Mouse (Mus musculus) urinary bladder, postnatal 4 days (tissue): Measurements from ENCODE around the gene Fat4.

Experiments
- DNase-seq, 2 experiments: peaks; one replicate each; pipeline ENCODE4 v3.0.0; 2021 to 2022; ENCODE audit warnings: low spot score in 2 of 2

Gene Fat4

DNA sequence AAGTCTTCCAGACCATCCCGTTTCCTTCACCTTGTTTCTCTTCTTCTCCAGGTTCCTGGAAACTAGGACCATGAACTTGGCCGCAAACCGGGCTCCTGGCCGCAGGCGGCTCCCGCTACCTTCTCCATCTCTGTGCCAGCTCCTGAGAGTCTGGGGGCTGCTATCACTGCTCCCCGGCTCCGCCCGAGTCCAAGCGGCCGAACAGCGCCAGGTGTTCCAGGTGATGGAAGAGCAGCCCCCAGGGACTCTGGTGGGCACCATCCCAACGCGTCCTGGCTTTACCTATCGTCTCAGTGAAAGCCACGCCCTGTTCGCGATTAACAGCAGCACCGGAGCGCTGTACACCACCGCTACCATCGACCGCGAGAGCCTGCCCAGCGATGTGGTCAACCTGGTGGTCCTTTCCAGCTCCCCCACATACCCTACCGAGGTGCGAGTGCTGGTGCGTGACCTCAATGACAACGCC, at the start of gene Fat4:
Fat4 (plus strand) TSS at position 51 of the 466 bp plus-strand sequence.
- no peak for DNase-seq

DNA sequence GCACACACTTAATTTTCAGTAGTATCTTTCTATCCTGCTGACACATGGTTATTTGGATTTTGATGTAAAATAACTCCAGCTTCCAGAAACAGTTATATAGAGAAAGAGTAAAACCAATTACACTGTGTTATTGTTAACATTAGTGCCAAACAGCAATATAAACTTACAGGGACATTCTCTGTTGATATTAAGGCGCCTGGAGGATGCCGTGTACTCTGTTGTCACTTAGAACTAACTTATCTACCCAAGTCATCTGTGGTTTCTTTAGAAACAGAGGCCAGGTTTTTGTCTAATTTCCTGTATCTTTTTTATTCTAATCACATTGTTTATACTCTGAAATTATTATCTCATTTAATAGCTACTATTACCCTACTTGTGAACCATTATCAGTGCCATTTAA, 47.3 kb upstream of the Fat4 start:
- DNase-seq: no peak

DNA sequence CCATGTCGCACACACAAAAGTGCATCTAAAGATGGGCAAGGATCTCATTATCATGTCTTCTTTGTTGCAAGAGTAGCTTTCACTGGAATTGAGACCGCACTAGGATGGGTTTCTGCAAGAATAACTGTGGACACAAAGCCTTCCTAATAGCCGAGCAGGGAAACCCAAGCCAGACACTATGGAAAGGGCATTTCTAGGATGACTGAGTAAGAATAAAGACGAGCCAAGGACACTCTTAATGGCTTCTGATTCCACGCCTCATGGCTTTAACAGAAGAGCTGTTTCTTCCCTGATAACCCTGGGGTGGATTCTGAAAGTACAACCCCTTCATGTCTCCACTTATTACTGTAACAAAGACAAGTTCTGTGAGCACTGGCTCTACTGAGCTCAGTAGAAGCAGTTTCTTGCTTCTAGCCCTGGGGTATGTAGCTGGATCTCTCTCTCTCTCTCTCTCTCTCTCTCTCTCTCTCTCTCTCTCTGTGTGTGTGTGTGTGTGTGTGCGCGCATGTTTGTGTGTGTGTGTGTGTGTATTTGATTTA, 43.7 kb upstream of the Fat4 start:
- DNase-seq: no peak

DNA sequence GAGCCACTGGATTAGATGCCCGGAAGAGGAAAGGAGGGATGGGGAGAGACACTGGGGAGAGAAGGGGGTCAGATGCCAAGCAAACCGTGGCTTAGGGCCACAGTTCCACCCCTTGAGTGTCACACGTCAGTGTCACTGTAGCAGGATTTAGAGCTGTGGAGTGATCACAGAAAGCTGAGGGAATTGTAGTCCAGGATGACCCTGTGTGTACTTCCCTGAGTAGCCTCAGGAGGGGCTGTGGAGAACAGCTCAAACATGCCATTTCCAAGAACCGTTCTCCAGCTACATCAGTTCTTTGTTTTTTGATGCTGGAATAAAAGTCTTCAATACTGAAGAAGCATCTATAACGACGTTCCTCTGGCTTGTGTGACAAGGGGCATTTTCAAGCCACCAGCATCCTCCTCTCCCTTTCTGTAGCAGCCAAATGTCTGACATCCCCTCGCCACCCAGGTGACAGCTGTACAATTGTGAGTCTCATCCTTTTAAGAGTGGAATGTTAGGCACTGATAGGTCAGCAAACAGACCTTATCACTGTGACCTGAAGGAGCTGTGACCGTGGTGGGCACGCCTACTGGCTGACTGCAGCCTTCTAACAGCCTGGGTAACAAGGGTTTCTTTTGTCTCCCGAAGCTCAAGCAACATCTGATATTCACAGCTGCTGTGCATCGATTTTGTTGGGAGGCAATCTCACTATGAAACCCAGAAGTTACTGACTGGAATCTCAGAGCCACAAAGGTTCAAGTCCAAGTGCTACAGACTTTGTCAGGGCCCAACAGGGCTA, 39.9 kb upstream of the Fat4 start:
- no peak for DNase-seq

DNA sequence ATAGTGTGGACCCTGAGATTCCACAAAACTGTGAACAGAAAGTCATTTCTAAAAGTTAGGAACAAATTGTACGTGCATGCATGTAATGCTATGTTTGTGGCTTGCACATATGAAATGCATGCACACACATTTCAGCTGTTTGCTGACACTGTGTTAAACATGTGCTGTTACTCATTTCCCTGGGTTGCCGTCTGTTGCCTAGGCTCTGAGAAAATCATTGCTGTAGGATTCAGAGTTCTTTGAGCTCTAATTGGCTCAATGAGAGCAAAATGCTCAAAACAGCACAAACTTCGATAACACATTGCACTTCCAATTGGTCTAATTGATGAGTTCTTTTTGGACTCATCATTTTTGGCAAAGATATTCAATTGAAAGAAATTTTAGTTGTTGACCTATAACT, 37.7 kb upstream of the Fat4 start:
- DNase-seq: no peak

DNA sequence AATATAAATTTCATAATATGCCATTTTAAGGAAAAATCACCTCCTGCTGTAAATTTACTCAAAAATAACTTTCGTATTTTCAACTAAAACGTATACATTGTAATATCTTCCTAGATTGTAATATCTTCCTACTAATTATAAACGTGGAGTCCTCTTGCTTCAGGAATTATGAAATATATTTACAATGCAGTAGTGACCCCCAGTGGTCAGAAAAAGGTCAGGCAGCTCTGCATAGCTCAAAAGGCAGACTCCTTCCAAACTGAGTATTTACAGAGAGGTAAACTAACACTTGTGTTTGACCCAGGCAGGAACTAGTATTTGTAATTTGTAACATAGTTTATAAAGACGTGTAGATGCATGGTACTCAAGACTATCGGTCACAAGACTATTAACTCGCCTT, 37.2 kb upstream of the Fat4 start:
- DNase-seq: no peak

DNA sequence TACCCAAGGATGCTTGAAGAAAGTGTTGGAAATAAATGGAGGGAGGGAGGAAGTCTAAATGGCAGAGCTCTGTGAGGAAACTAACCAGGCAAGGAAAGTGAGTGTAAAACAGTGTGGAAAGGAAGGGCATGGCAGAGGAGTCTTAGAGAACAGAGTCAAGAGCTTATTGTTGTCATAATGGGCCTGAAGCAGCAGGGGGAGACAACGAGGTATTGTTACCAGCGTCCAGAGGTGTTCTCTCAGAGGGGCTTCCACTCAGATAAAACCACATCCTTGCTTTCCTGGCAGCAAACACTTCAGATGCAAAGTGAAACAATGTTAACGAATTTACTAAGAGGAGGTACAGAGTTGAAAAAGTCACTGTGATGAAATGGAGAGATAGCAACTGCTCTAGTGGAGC, 33.1 kb upstream of the Fat4 start:
- no peak for DNase-seq

DNA sequence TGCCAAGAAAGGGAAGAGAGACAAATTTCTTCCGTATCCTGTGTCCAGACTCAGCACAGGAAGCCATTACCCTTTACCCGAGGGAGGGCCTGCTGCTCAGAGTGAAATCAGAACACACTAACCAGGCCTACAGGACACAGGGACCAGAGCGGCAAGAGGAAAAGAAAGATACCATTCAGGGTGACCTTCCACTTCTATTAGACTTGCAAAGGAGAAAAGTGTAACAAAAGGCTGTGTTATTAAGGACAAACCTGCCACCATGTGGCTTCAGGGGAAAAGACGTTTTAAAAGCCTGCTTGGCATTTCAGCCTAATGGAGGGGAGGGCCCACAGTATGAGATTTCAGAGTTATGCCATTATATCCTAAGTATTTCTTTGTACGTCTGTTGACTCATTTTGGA, 26.1 kb upstream of the Fat4 start:
- no peak for DNase-seq

DNA sequence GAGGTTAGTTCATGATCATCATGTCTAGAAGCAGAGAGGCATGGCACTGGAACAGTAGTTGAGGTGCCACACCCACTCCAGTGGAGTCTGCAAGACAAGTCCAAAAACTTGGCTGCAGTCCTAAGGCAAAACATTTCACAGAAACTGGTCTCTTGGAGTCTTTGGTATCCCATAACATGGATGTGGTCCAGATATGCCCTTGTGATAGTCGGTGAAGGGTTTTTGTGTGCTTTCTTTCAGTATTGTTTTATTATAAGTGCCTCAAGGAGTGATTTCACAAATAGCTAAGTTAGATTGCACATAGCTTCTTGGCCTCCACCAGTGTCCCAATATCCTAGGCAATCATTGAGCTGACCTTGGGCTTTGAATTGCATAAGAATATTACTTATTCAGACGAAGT, 15.4 kb upstream of the Fat4 start:
- no peak for DNase-seq

DNA sequence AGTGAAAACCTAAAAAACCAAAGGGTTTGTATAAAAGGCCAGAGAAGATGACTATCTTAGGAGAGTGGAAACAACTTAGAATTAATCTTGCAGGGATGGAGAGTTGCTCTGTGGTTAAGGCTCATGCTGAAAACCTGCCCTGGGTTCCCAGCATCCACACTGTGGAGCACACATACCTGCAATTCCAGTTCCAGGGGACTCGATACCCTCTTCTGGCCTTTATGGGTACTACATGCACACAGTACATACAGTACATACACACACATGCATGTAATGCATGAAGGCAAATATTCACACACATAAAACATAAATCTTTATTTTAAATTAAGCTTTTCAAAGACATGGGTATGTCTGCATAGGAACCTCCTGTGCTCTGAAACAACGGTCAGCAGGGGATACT, 10.9 kb upstream of the Fat4 start:
- no peak for DNase-seq

DNA sequence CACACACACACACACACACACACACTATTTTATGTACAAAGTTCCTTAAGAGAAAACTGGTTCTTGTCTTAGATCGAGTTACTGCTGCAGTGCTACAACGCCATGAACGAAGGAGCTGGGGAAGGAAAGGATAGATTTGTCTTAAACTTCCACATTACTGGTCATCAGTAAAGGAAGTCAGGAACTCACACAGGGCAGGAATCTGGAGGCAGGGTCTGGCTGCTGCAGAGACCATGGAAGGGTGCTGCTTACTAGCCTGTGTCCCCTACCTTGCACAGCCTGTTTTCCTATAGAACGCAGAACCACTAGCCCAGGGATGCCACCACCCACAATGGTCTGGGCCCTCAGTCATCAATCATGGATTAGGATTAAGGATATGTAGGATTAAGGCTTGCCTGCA, 10.0 kb upstream of the Fat4 start:
- DNase-seq: no peak

DNA sequence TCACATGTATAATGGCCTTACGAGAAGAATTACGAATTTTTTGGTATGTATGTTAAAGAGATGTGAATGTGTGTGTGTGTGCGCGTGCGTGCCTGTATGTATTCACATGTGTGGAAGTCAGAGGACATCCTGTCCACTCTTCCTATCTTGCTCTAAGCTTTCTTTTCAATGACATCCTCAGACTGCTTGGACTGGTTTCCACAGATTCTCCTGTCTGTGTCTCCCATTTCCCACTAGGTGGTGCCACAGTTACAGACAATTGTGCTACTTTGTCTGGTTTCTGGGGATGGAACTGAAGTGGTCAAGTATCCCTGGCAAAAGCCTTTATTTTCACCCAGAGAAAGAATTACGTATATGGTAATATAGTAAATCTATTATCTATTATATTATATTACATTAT, 4.0 kb upstream of the Fat4 start:
- peak in 1 of 2 experiments; percentile 23 for DNase-seq

DNA sequence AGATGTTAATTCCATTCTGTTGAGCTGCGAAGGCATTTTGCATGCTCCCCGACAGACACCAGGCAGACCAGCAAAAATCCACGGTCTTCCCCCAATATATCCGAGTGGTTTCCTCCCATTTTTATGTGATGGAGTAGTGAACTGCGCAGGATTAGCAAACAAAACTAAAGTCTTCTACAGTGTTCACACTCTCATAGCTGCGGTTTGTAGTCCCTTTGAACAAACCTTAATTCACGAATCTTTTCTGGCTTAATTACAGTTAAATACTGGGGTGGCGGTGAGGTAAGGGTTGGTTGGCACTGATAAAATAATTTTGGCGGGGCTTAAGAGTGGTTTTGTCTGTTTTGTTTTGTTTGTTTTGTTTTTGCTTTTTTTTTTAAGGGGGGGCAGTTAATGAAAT, 3.1 kb upstream of the Fat4 start:
- no peak for DNase-seq

DNA sequence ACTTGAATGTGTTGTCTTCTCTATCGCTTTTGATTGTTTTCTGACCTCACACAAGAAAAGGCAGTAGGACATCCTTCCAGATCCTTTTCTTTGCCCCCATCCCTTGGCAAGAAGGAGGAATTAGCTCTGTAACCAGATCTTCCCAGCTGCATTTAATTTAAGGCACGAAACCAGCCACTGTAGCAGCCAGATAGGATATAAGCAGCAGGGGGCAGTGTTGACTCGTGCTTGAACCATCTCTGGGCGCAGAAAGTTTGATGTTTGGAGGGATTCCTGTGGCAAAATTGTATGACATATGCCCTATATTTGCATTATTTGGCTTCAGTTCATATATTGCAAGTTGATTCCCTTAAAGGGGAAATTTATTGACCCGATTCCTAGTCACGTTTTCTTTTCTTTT, 2.5 kb upstream of the Fat4 start:
- peak; percentile 70 to 75 for DNase-seq

DNA sequence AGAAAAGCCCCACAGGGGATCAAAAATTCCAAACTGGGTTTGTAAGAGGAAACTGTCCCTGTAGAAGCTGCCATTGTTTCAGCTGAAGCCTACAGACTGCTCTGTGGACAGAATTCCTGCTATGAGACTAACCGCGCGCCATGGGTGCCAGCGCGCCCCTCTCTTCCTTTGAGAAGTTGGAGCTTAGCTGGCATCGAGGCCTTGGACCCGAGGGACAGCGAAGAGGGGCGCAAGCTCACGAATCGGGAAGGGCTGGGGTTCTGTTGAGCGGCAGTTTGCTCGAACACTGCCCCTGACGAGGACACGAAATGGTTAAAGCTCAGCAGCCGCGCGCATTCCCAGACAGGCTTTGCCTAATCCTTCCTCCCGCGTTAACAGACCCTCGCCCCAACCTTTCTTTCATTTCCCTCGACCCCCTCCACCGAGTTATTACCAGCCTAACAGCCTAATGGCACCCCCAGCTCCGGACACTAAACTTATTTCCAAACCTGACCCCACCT, 1.8 kb upstream of the Fat4 start:
- peak in 1 of 2 experiments; percentile 25 for DNase-seq

DNA sequence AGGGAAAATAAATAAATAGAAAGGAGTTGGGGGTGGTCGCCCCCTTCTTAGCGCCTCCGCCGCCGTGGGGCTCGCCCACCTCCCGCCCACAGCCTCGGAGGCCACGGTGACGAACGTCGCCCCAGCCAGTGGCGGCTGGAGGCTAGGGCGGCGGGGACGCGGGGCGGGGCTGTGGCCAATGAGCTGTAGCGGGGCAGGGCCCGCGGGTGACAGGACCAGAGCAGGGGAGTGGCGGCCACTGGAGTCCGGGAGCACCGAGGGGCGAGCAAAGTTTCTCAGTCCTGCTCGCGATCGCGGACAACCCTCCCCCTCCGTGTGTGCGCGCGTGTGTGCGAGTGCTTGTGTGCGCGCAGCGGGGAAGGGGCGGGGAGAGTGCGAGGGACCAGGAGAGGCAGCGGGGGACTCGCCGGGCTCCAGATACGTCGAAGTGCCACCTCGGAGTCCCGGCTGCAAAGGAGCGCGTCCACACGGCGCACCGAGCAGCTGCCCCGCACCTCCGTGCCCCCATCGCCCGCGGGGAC, 1.2 kb upstream of the Fat4 start:
- peak; percentile 81 to 84 for DNase-seq

DNA sequence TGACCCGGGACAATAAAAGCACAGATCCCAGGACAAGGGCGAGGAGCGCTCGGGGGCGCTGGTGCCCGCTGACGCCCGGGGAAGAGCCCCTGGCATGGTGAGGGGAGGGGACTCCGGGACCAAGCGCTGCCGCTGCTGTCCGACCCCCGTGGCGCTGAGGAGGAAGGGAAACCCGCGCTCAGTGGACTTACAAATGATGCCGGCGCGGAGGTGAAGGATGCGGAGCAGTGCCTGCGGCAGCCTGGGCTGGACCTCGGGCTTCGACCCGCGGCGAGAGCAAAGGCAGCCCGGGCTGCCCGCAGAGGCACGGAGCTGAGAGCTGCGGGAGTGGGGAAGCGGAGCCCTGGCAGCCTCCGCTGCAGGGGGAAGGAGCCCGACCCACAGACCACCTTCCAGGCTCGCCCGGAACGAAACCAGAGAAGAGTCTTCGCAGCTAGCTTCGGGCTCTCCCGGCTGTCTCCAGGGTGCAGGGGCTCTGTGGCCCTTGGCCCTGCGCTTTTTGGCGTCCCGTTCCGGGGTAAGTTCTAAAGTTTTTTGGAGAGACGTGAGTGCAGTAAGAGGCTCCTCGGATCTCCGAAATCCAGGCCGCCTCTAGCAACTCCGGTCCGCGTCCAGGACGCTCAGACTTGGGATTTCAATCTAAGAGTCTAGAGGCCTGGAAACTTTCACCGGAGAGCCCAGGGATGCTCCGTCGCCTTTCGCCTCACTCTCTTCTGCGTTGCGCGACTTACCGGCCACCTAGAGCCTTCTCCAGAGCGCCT, 499 bp upstream of the Fat4 start:
- DNase-seq: no peak

DNA sequence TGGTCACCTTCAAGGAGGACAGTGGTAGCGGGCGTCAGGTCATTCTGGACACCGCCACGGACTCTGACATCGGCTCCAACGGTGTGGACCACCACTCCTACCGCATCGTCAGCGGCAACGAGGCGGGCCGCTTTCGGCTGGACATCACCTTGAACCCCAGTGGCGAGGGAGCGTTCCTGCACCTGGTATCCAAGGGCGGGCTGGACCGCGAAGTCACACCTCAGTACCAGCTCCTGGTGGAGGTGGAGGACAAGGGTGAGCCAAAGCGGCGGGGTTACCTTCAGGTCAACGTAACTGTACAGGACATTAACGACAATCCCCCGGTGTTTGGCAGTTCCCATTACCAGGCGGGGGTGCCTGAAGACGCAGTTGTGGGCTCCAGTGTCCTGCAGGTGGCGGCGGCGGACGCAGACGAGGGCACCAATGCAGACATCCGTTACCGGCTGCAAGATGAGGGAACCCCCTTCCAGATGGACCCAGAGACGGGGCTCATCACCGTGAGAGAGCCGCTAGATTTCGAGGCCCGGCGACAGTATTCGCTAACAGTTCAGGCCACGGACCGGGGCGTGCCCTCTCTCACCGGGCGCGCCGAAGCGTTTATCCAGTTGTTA, 746 bp downstream of the Fat4 start:
- peak in 1 of 2 experiments; percentile 43 for DNase-seq

DNA sequence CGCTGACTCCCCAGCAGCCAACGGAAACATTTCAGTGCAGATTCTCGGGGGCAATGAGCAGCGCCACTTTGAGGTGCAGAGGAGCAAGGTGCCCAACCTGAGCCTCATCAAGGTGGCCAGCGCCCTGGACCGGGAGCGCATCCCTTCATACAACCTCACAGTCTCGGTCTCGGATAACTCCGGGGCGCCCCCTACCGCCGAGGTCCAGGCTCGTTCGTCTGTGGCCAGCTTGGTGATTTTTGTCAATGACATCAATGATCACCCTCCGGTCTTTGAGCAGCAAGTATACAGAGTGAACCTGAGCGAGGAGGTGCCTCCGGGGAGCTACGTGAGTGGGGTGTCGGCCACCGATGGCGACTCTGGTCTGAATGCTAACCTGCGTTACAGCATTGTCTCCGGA, 1.4 kb downstream of the Fat4 start:
- peak; percentile 47 to 77 for DNase-seq

DNA sequence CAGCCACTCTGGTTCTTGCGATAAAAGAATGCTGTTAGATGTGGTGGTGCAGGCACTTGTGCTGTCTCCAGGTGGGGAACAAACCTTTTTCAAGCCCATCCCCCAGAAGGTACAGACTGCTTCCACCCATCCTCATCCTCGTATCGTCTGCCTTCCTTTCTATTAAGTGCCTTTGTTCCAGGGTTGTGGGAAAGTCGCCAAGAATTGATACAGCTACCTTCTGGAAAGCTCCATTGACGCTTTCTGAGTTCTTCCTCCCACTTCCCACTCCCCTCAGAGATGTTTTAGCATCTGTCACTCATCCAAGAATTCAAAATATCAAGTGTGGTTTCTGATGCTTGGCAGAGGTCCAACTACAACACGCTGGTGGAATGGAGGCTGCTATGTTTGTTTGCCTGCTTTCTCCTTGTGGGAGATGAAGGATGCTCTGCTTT, 6.1 kb downstream of the Fat4 start:
- DNase-seq: no peak

DNA sequence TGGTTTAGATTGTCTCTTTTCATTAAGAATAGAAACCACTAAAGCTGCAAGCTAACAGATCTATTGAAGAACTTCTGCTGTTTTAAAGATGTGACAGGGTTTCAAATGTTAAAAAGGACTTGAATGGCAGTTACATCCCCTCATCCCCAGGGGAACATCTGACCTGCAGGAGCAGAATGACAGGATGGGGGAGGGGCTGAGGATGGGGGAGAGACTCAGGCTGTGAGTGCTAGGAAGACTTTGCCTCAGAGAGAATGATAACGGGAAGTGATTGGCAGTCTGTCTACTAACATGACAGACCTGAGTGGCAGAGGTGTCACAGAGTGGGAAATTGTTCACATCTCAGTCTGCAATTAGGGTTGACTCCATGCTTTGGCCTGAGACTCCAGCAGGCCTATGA, 14.1 kb downstream of the Fat4 start:
- no peak for DNase-seq

DNA sequence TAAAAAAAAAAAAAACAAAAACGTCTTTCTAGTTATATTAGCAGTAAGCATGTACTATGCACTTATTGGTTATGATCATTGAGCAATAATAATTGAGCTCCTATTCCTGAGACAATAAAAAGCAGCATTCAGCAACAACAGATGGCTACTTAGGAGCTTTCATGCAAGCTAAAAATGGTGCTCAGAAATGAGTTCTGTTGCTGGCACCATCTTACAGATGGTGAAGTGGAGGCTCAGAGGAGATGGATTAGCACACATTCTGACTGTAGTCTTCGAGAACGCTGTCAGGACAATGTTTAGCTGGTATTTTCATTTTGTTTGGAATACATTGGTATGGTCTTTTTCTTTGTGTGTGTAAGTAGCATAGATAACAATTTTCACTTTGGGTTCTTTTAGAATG, 20.1 kb downstream of the Fat4 start:
- DNase-seq: no peak
